Mouse (Mus musculus): ENCODE measurements around the gene Cbl. TPM values are rescaled to one million over a fixed set of nuclear protein-coding genes. Genes with fewer than 3 reads are reported as not detected.

The Cbl gene
- total and polyA plus RNA-seq, 3 experiments = 20.3 to 137 (median 25.5) TPM

DNA sequence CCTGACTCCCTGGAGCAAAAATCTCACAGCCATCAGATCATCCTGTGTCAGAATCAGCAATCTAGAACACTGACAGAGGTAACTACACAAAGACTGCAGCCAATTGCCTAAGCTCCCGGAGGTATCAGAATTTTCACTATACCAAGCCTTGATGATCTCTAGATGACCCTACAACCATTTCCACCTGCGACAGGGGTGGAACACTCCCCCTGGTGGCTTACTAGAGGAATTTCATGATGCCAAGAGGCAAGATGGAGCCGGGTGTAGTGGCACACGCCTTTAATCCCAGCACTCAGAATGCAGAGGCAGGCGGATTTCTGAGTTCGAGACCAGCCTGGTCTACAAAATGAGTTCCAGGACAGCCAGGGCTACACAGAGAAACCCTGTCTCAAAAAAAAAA, 109.5 kb downstream of the Cbl start:
- Histone ChIP-seq H3K27me3 (ENCODE audit: insufficient read depth, low read length) (peaks cover 23% of the 10 kb centered on the region), H3K36me3 (replicated peaks) (no peaks in the 10 kb centered on the region), H3K4me1 (ENCODE audit: insufficient read depth, low read depth, low read length) (peaks cover 13% of the 10 kb centered on the region), H3K9me3 (replicated peaks) (no peaks in the 10 kb centered on the region), H3K4me3 (ENCODE audit: low read depth, low read length) (no peak overlapping the region)
- 0 out of 2 replicates have a peak, but pooled peaks have one; percentile 27 for TF ChIP-seq CTCF (IDR thresholded peaks at IDR 0.05; ENCODE audit: low read depth, low read length)
- no peak for TF ChIP-seq TAL1 (conservative IDR thresholded peaks at IDR 0.05; ENCODE audit: low read depth, low read length)
- DNase-seq (ENCODE audit: low spot score) (no peak), ATAC-seq (ENCODE audit: extremely low read depth, insufficient number of reproducible peaks, low FRiP score, poor library complexity, severe bottlenecking) (no peak)

DNA sequence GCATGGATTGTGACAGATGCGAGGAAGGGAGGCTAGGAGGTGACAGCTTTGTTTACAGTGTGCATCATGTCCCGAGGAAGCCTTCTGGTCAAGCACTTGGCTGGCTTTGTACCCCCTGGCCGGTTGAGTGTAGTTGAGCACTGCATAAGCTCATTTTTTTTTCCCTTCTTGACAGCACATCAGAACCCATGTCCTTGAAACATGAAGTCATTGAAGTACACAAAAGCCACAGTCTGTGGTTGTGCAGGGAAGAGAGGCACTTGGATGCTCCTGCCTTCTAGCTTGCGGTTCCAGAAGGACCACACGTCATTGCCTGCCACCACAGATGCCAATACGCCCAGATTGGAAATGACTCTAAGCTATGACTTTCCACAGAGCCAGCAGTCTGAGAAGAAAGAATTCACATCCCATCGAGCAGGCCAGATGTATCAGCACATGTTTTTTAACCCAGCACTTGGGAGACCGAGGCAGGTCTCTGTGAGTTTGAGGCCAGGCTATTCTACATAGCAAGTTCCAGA, 113.8 kb downstream of the Cbl start:
- no peak for DNase-seq (ENCODE audit: low spot score)
- no peak for TF ChIP-seq TAL1 (conservative IDR thresholded peaks at IDR 0.05; ENCODE audit: low read depth, low read length)
- no peak for TF ChIP-seq POLR2AphosphoS5 (IDR thresholded peaks at IDR 0.05; ENCODE audit: insufficient replicate concordance, low read depth, low read length)
- TF ChIP-seq GATA2 (IDR thresholded peaks at IDR 0.05; ENCODE audit: borderline replicate concordance, low read depth, low read length) = no peak
- TF ChIP-seq GATA1 (IDR thresholded peaks at IDR 0.05; ENCODE audit: borderline replicate concordance, low read length) = no peak
- TF ChIP-seq CTCF (IDR thresholded peaks at IDR 0.05; ENCODE audit: low read depth, low read length) = no peak
- H3K4me1 ChIP-seq (ENCODE audit: insufficient read depth, low read depth, low read length) = peaks cover 3% of the 10 kb centered on the region; the same call in 1 of the 2 replicates

DNA sequence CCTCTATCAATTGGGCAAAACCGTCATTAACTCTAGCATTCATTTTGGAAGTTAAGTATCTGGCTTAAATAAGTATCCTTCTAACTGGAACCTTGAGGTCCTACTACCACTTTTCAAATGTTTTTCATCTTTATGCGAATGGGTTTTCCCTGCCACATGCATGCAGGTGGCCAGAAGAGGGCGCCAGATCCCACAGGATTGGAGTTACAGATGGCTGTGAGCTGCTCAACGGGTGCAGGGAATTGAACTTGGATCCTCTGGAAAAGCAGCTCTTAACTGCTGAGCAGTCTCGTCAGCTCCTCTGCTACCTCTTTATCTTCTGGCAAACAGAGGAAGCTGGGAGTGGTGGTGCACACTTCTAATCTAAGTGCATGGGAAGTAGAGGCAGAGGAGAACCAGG, 114.8 kb downstream of the Cbl start:
- TF ChIP-seq GATA1 (IDR thresholded peaks at IDR 0.05; ENCODE audit: borderline replicate concordance, low read length) (no peak), CTCF (IDR thresholded peaks at IDR 0.05; ENCODE audit: low read depth, low read length) (peak; percentile 53)
- DNase-seq (ENCODE audit: low spot score) = no peak

More for the DNA sequence above, 113.8 kb downstream of the Cbl start:
- Histone ChIP-seq H3K36me3 (replicated peaks) (no peaks in the 10 kb centered on the region), H3K4me3 (ENCODE audit: low read depth, low read length) (no peak overlapping the region), H3K9me3 (replicated peaks) (no peaks in the 10 kb centered on the region), H3K27me3 (ENCODE audit: insufficient read depth, low read length) (peaks cover 19% of the 10 kb centered on the region)
- no peak for ATAC-seq (ENCODE audit: extremely low read depth, insufficient number of reproducible peaks, low FRiP score, poor library complexity, severe bottlenecking)

DNA sequence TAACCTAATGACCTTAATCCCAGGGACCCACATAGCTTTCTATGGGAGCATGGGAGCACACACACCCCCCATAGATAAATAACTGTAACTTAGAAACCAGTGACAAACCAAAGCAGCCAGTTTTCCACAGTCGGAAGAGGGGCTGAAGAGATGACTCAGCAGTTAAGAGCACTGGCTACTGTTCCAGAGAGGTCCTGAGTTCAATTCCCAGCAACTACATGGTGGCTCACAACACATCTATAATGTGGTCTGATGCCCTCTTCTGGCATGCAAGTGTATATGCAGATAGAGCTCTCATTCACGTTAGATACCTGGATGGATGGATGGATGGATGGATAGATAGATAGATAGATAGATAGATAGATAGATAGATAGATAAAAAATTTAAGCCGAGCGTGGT, 117.7 kb downstream of the Cbl start:
- DNase-seq (ENCODE audit: low spot score) = no peak
- H3K27me3 ChIP-seq (ENCODE audit: insufficient read depth, low read length) = peaks cover 19% of the 10 kb centered on the region
- no peaks in the 10 kb centered on the region for H3K36me3 ChIP-seq (replicated peaks)
- H3K4me1 ChIP-seq (ENCODE audit: insufficient read depth, low read depth, low read length) = peaks cover 13% of the 10 kb centered on the region
- no peak for TF ChIP-seq TAL1 (conservative IDR thresholded peaks at IDR 0.05; ENCODE audit: low read depth, low read length)
- no peak for TF ChIP-seq GATA2 (IDR thresholded peaks at IDR 0.05; ENCODE audit: borderline replicate concordance, low read depth, low read length)
- TF ChIP-seq GATA1 (IDR thresholded peaks at IDR 0.05; ENCODE audit: borderline replicate concordance, low read length) = no peak
- ATAC-seq (ENCODE audit: extremely low read depth, insufficient number of reproducible peaks, low FRiP score, poor library complexity, severe bottlenecking) = no peak
- no peaks in the 10 kb centered on the region for H3K9me3 ChIP-seq (replicated peaks)
- no peak overlapping the region for H3K4me3 ChIP-seq (ENCODE audit: low read depth, low read length)

More for the DNA sequence above, 114.8 kb downstream of the Cbl start:
- Histone ChIP-seq H3K4me1 (ENCODE audit: insufficient read depth, low read depth, low read length) (peaks cover 8% of the 10 kb centered on the region), H3K9me3 (replicated peaks) (no peaks in the 10 kb centered on the region), H3K36me3 (replicated peaks) (no peaks in the 10 kb centered on the region), H3K27me3 (ENCODE audit: insufficient read depth, low read length) (peaks cover 19% of the 10 kb centered on the region), H3K4me3 (ENCODE audit: low read depth, low read length) (no peak overlapping the region)
- no peak for ATAC-seq (ENCODE audit: extremely low read depth, insufficient number of reproducible peaks, low FRiP score, poor library complexity, severe bottlenecking)

DNA sequence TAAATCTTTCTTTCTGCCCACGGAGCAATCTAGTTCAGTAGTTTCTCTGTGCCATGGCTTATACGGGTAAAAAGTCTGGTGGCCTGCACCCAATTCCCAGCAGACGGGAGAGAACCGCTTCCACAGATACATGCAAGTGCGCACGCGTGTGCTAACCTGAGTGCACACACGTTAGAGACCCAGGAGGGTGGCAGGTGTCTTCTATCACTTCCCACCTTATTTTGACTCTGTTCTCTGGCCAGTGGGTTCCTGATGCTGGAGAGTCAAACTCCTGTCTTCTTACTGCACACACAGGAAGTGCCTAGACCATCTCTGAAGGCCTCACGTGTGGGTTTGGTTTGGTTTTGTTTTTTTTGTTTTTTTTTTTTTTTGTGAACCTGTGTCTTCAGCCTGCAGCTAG, 118.2 kb downstream of the Cbl start:
- peaks cover 13% of the 10 kb centered on the region for H3K4me1 ChIP-seq (ENCODE audit: insufficient read depth, low read depth, low read length)
- H3K27me3 ChIP-seq (ENCODE audit: insufficient read depth, low read length) = peaks cover 15% of the 10 kb centered on the region
- TF ChIP-seq CTCF (IDR thresholded peaks at IDR 0.05; ENCODE audit: low read depth, low read length) (no peak), TAL1 (conservative IDR thresholded peaks at IDR 0.05; ENCODE audit: low read depth, low read length) (no peak), POLR2AphosphoS5 (IDR thresholded peaks at IDR 0.05; ENCODE audit: insufficient replicate concordance, low read depth, low read length) (no peak), GATA1 (IDR thresholded peaks at IDR 0.05; ENCODE audit: borderline replicate concordance, low read length) (no peak), GATA2 (IDR thresholded peaks at IDR 0.05; ENCODE audit: borderline replicate concordance, low read depth, low read length) (no peak)
- DNase-seq (ENCODE audit: low spot score) (no peak), ATAC-seq (ENCODE audit: extremely low read depth, insufficient number of reproducible peaks, low FRiP score, poor library complexity, severe bottlenecking) (no peak)
- H3K4me3 ChIP-seq (ENCODE audit: low read depth, low read length) = no peak overlapping the region
- peaks cover under 1% of the 10 kb centered on the region for H3K36me3 ChIP-seq (replicated peaks)
- no peaks in the 10 kb centered on the region for H3K9me3 ChIP-seq (replicated peaks)

DNA sequence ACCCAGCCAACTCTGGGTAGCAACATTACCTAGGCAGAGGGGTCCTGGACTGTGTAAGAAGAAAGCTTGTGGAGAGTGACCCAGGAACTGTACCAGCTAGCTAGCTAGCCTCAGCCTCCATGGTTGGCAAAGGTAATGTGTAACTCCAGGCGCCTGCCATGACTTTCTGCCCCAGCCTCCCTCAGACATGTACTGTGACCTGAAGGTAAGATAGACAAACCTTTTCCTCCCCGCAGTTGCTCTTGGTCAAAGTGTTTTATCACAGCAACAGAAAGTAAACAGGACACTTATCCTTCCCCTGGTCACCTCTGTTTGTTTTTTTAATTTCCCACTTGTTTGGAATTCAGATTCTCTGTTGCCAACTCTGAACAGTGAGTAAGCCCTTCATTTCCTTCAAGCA, 119.4 kb downstream of the Cbl start:
- Histone ChIP-seq H3K4me3 (ENCODE audit: low read depth, low read length) (no peak overlapping the region), H3K9me3 (replicated peaks) (no peaks in the 10 kb centered on the region), H3K36me3 (replicated peaks) (peaks cover 12% of the 10 kb centered on the region), H3K27me3 (ENCODE audit: insufficient read depth, low read length) (0 out of 2 replicates have a peak, but pooled peaks cover 6% of the 10 kb centered on the region), H3K4me1 (ENCODE audit: insufficient read depth, low read depth, low read length) (peaks cover 24% of the 10 kb centered on the region)
- TF ChIP-seq TAL1 (conservative IDR thresholded peaks at IDR 0.05; ENCODE audit: low read depth, low read length) (no peak), GATA2 (IDR thresholded peaks at IDR 0.05; ENCODE audit: borderline replicate concordance, low read depth, low read length) (no peak), CTCF (IDR thresholded peaks at IDR 0.05; ENCODE audit: low read depth, low read length) (no peak), POLR2AphosphoS5 (IDR thresholded peaks at IDR 0.05; ENCODE audit: insufficient replicate concordance, low read depth, low read length) (no peak), GATA1 (IDR thresholded peaks at IDR 0.05; ENCODE audit: borderline replicate concordance, low read length) (no peak)
- no peak for ATAC-seq (ENCODE audit: extremely low read depth, insufficient number of reproducible peaks, low FRiP score, poor library complexity, severe bottlenecking)
- no peak for DNase-seq (ENCODE audit: low spot score)
